Mouse (Mus musculus) urinary bladder, adult 2 months (tissue): ENCODE measurements around the gene Wfikkn2. TPM values are rescaled to one million over a fixed set of nuclear protein-coding genes. Genes with fewer than 3 reads are reported as not detected.
A peak's percentile ranks its signal among the peaks of the same experiment; 100 is the strongest.

Experiments used
- DNase-seq: peaks from one replicate; pipeline ENCODE4 v3.0.0; 2022; ENCODE audit warnings: low spot score
- polyA plus RNA-seq: library from polyadenylated mRNA; depleted of rRNA; stranded (reverse); fragments of >200 nt; gene quantifications from 2 replicates; pipeline ENCODE4 v1.2.3, GENCODE M21; 2012

Wfikkn2 gene
- polyA plus RNA-seq, 1 experiment, result 3.6 TPM

DNA sequence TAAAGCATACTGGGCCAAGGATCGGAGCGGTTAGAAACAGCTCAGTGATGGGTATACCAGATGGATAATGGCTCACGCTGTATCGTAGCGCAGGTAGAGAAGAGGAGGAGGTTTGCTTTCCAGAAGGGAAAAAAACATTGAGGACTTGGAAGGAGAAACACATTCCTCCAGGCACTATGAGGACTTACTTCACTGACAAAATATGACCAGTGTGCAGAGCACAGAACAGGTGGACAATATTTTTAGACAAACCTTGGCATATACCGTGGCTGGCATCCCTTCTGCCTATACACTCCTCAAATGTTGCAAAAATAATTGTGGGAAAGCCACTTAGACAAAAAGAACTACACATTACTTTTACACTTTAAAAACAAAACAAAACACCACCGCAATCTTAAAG is 24.5 kb downstream of the Wfikkn2 start:
- DNase-seq, result no peak

DNA sequence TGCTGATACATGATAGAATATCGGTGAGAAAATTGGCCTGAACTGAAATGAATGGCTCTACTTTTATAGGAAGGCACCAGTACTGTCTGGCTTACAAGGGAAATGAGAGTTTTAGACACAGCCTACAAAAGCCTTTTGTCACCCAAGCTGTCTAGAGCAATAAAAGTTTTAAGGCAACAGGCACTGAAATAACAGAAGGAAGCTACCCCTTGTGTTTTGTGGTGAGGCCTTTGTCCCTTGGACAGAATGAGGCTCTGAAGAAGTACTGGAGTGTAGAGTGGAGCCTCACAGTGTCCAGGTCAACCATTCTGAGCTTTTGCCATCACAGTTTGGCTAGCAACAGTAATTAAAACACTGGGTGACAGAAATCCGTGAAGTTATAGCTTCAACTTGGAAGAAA is 29.6 kb downstream of the Wfikkn2 start:
- DNase-seq, result no peak

DNA sequence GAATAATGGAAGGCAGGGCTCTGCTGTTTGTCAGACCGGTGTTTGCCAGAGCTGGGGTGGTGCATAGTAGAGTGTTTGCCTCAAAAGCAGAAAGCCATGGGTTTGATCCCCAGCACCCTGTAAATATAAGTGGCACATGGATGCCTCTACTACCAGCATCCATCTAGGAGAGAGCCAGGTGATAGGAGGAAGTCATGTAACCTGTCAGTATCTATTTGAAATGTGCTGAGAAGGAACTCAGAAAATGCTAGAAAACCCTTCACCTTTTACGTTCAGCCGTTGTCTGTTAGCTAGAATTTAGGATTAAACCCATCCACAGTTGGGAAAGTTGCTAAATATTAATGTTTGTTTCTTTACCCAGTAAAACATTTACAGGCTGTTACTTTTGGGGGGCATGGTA is 30.2 kb downstream of the Wfikkn2 start:
- no peak for DNase-seq

DNA sequence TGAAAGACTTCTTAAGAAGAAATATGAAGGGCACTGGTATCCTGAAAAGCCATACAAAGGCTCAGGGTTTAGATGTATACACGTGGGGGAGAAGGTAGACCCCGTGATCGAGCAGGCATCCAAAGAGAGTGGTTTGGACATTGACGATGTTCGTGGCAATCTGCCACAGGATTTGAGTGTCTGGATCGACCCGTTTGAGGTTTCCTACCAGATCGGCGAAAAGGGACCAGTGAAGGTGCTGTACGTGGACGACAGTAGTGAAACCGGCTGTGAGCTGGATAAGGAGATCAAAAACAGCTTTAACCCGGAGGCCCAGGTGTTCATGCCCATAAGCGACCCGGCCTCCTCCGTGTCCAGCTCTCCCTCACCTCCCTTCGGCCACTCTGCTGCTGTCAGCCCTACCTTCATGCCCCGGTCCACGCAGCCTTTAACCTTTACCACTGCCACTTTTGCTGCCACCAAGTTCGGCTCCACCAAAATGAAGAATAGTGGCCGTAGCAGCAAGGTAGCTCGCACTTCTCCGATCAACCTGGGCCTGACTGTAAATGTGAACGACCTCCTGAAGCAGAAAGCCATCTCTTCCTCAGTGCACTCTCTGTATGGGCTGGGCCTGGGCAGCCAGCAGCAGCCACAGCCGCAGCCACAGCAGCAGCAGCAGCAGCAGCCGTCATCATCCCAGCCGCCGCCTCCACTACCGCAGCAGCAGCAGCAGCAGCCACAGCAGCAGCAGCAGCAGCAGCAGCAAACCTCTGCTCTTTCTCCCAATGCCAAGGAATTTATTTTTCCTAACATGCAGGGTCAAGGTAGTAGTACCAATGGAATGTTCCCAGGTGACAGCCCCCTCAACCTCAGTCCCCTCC is 31.8 kb downstream of the Wfikkn2 start:
- peak; percentile 21 for DNase-seq

DNA sequence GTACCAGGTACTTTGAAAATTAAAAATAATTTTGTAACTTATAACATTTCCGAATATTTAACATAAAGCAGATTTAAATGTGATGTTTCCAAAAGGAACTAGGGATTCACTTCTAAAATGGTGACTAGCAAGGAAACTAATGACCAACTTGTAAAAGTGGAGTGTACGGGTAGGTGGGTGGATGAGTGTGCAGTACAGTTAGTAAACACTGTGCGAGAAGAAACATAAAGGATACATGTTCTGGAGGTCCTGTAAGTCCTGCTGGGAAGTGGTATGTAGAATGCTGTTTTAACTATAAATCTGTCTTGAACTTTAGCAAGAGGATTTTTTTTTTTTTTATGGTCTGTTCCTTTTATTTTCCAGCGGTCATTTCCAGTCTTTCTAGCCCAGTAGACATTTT is 32.8 kb downstream of the Wfikkn2 start:
- DNase-seq, result no peak

DNA sequence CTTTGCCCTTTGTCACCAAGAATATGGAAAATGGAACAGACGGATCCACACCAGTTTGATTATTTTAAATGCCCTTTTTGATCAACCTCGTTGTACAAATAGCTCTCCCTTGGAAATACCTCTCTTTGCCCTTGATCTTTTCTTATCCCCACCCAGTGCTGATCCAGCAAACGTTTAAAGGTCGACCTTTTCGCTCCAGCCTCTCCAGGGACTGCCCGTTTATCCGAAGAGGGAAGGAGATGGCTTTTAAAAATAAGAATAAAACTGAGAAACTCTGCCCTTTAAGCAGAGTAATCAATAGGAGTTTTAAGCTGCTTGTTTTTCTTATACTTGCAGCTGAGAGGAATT is 33.3 kb downstream of the Wfikkn2 start:
- DNase-seq, result no peak

- DNase-seq, result peak; percentile 77
Measured at GRCm38 (mm10) chr11:94211651-94212488, 33.9 kb downstream of the Wfikkn2 start.

DNA sequence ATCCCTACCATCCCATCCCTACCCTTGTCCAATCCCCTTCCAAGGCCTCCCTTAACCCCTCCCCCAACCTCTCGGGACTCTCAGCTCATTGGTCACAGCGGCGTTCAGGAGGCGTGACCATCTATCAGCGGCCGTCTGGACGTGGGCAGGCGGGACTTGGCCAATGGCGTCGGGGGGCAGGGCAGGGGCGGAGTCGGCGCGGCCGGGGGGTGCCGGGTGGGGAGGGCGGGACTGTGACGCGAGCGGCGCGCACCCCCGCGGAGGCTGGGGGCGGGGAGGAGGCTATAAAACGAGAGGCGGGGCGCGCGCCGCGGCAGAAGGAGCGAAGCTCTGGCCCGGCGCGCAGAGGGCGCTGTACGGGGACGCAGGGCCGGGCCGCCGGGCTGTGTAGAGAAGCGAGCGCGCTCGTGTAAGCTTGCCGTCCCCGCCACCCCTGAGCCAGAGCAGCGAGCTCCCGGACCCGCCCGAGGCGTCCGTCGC is 34.6 kb downstream of the Wfikkn2 start, which contains the start of gene Tob1:
TSS of gene Tob1 (plus strand) at position 331 of the 480 bp plus-strand sequence.
- DNase-seq, result peak; percentile 92

GRCm38 (mm10) chr11:94210191-94211086 is 35.4 kb downstream of the Wfikkn2 start:
- DNase-seq, result peak; percentile 84

DNA sequence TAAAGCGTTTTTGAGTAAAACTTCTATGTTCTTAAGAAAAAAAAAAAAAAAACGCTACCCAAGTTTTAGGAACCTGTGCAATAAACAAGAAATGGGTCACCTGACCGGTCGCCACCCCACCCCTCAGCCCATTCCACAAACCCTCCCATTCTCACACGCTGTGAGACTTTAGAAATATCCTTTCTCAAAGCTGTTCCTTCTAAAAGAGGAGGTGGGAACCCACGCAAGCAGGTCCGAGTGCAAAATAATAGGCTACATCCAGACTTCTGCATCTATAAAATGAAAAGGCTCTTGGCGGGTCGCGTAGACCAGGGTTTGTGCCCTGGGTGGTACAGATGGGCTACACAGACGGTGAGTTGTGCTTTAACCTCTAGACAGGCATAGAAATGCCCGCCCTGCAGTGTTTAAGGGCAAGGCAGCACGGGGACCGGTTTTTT is 36.1 kb downstream of the Wfikkn2 start:
- DNase-seq, result peak; percentile 50

DNA sequence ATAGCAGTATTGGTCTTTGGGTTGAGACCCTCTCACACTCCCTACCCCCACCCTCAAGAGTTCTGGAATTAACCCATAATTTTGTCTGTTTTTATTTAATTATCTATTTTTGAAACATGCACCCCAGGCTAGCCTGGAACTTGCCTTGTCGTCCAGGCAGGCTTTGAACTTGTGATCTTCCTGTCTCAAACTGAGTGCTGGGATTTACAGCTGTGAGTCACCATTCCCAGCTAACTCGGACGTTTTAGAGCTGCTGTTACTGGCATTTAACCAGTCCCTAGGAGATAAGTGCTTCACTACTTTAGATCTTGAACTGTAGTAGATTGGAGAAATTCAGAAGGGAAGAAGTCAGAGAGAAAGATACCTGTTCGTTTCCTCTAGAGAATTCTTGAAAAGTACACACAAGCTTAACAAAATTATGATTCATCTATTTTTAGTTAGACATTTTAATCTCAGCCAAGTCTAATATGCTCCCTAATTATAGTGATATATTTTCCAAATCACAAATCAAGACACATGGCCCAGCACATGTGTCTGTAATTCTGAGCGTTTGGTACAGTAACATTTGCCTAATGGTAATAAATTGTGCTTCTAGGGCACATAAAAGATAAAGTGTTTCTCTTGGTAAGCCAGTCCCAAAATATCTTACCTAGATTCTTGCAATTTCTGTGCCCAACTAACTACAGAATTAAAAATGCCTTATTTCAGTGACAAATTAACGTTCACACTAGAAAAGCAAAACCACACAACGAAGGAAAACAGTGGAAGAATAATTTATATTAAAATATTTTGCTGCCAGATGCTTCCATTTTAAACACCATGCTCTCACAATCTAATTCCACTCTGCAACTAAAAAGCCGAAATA is 36.8 kb downstream of the Wfikkn2 start:
- DNase-seq, result no peak

DNA sequence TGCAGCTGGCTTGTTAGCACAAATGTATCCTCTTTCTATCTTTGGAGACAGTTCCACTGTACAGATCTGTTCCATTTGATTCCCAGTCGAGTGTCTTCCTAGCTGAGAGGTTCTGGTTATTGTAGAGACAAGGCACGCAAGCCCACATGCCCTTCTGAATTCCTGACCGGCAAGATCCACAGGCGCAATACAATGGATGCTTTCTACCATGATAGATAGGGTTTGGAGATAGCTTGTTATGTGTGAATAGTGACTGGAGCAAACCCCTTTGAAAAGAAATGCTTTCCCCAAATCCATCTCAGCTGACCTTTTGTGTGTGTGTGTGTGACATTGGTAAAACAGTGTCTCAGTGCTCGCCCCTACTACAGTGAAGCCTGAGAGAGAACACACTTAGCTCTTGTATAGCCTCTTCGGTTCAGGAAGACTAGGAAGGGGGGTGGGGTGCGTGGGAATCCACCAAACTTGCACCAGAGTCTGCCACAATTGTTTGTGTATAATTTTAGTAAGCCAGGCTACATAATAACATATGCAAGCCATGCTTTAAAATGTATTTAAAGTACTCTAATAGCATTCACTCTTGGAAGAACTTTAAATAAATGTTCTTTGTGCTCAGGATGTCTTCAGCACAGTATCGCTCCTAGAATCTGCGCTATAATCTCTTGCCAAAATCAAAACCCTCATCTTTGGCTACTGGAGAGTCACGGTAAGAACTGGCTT is 39.2 kb downstream of the Wfikkn2 start:
- no peak for DNase-seq

GRCm38 (mm10) chr11:94203066-94203465 is 42.7 kb downstream of the Wfikkn2 start:
- DNase-seq, result no peak

- DNase-seq, result no peak
Measured at GRCm38 (mm10) chr11:94202106-94202505, 43.7 kb downstream of the Wfikkn2 start.

DNA sequence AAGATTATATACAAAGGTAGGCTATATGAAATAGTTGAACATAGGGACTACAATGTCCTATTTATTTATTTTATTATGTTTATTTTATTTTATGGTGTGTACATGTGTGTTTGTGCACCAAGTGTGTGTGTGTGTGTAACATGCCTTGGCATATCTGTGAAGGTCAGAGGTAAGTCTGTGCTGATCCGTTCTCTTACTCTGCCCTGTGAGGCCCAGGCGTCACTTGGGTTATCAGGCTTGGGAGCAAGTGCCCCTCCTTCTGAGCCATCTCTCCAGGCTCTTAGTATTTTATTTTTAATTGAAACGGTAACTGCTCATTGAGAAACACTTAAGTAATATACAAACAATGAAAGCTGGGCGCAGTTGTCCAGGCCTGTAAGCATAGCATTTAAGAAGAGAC is 45.4 kb downstream of the Wfikkn2 start:
- no peak for DNase-seq

DNA sequence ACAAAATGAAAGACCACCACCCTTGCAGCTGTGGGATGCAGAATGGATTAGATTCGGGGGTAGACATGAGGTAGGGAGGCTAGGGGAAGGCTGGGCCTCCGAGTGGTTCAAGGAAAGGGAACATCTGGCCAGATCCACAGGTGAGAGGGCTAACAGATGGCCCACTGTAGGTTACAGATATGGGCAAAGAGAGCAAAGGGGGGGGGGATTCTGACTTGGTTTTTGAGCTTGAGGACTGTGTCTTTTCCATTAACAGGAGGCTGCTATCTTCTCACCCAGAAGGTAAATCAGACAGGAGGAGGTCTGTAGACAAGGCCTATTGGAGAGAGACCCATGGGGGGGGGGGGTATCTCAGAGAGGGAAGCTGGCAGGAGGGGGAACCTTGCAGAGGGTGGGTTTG is 46.0 kb downstream of the Wfikkn2 start:
- DNase-seq, result no peak

DNA sequence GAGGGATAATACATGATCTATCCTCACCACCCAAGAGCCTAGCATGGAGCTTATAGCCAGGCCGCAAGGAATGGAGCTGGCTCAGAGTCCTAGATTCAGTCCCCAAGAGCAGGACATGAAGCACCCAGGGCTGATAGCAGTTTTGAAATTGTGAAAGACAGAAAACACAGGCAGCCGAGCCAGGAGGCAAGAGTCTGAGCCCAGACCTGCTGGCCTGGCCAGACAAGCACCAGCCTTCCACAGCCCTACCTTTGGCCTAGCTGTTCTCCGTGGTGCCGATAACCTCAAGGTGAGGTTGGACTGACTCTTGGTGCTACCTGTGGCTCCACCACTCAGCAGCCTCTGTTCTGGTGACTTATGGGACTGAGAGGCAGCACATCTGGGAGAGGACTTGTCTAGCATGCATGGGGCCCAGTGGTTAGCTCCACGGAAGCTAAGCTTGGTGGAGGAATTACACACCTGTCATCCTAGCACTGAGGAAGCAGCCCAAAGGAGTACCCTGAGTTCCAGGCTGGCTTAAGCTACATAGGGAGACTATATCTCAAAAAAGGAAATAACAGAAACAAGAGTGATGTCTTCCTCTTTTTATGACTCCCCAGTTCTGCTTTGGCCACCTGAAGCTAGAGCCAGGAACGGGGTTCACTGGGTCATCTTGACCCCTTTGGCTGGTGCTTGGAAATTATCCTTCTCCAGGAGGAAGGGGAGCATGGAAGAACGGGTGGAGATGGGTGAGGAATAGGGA is 47.2 kb downstream of the Wfikkn2 start:
- DNase-seq, result peak; percentile 26

GRCm38 (mm10) chr11:94196311-94196710 is 49.5 kb downstream of the Wfikkn2 start:
- DNase-seq, result peak; percentile 13

GRCm38 (mm10) chr11:94193109-94193508 is 52.7 kb downstream of the Wfikkn2 start:
- peak; percentile 17 for DNase-seq
